Mouse (Mus musculus) mouse embryonic stem cell (cell line): Measurements from ENCODE around the gene Rab37.

Source experiments
- in situ Hi-C, 2 experiments: fragments of 300-500 bp; cut with MboI; formaldehyde crosslinking; loops; 1 replicate in 1 of 2; 3 replicates in 1 of 2; pipeline ENCODE4 v1.14.3; 2019 to 2020; ENCODE audit warnings: low sequenced_read_pairs in 2 of 2, low pct_unique_long_range_greater_than_20kb in 1 of 2, mixed read lengths in 1 of 2; ENCODE audit not compliant: unreplicated experiment in 1 of 2

Gene Rab37

GRCm38 (mm10) chr11:115082196-115082595 is 9.0 kb upstream of the Rab37 start:
- in situ Hi-C loops, result no loop called here

GRCm38 (mm10) chr11:115083376-115084139 is 7.7 kb upstream of the Rab37 start:
- in situ Hi-C loops, result no loop called here

- in situ Hi-C loops, result no loop called here
These were observed 6.6 kb upstream of the Rab37 start for GRCm38 (mm10) chr11:115084595-115084994.

GRCm38 (mm10) chr11:115085064-115085463 is 6.2 kb upstream of the Rab37 start:
- in situ Hi-C loops, result no loop called here

- in situ Hi-C loops, result no loop called here
These were observed 5.0 kb upstream of the Rab37 start for GRCm38 (mm10) chr11:115086213-115086612.

GRCm38 (mm10) chr11:115089853-115090252 is 1.4 kb upstream of the Rab37 start:
- in situ Hi-C loops, result loop anchor here (5.0 to 10.0 kb wide), 3 partner anchors 65 to 185 kb away; partner anchors contain the start of gene Fdxr (in 1 of the 2)

- in situ Hi-C loops, result loop anchor here (5.0 to 10.0 kb wide), 3 partner anchors 63 to 183 kb away; partner anchors contain the start of gene Fdxr (in 1 of the 2)
These were observed 909 bp downstream of the Rab37 start for GRCm38 (mm10) chr11:115092140-115092539.

GRCm38 (mm10) chr11:115098203-115098932 is 7.1 kb downstream of the Rab37 start:
- in situ Hi-C loops, result loop anchor here in 1 of 2 experiments (10.0 kb wide), 2 partner anchors 56 to 176 kb away; partner anchors contain the start of gene Fdxr

GRCm38 (mm10) chr11:115099241-115099840 is 8.1 kb downstream of the Rab37 start:
- in situ Hi-C loops, result loop anchor here in 1 of 2 experiments (10.0 kb wide), 2 partner anchors 55 to 175 kb away; partner anchors contain the start of gene Fdxr

GRCm38 (mm10) chr11:115100032-115100621 is 8.9 kb downstream of the Rab37 start:
- in situ Hi-C loops, result no loop called here

GRCm38 (mm10) chr11:115100741-115101140 is 9.5 kb downstream of the Rab37 start:
- in situ Hi-C loops, result no loop called here

GRCm38 (mm10) chr11:115101615-115102051 is 10.4 kb downstream of the Rab37 start:
- in situ Hi-C loops, result no loop called here

- in situ Hi-C loops, result no loop called here
These were observed 10.9 kb downstream of the Rab37 start for GRCm38 (mm10) chr11:115102116-115102515.

GRCm38 (mm10) chr11:115103470-115104413 is 12.5 kb downstream of the Rab37 start:
- in situ Hi-C loops, result no loop called here

GRCm38 (mm10) chr11:115104769-115105563 is 13.7 kb downstream of the Rab37 start:
- in situ Hi-C loops, result no loop called here

- in situ Hi-C loops, result no loop called here
These were observed 15.4 kb downstream of the Rab37 start for GRCm38 (mm10) chr11:115106638-115107037.

GRCm38 (mm10) chr11:115107403-115107916 is 16.2 kb downstream of the Rab37 start:
- in situ Hi-C loops, result no loop called here
